27 mouse cellular contexts compared by ENCODE assay signal in genomic region chr6:134555178-134555577, GRCm38 (mm10). TPM values are rescaled to one million over a fixed set of nuclear protein-coding genes. Genes with fewer than 3 reads are reported as not detected.
DNase-seq lines count a peak whose midpoint lies in the region; ATAC-seq and TF ChIP-seq lines count a peak whose summit lies in the region.
"Had no signal": no experiment of that assay in that cellular context is flagged by ENCODE, and none has a peak within 500 bp of the region (broad histone marks: within the 10 kb centered on the region; RNA-seq: fewer than 3 reads in every experiment).

No protein-coding gene starts in this region.

- H3K9me3 ChIP-seq in liver, postnatal 0 days (ENCODE audit: low read length), result no peaks in the 10 kb centered on the region
- no peaks in the 10 kb centered on the region for H3K9me3 ChIP-seq in liver, embryonic 12.5 days (replicated peaks)
- H3K9me3 ChIP-seq in MEL (replicated peaks; ENCODE audit: insufficient read depth, low read length), result no peaks in the 10 kb centered on the region
- H3K9me3 ChIP-seq: embryonic facial prominence, embryonic 12.5 days; embryonic facial prominence, embryonic 15.5 days; forebrain, embryonic 15.5 days; heart, embryonic 10.5 days; heart, embryonic 13.5 days had no signal

- H3K79me2 ChIP-seq in MEL (ENCODE audit: control insufficient read depth, insufficient read depth, low read length, poor library complexity), result peaks cover 43% of the 10 kb centered on the region

- TF ChIP-seq POLR2A in kidney, adult 2 months (IDR thresholded peaks at IDR 0.05; ENCODE audit: low read depth, low read length), result no peak
- no peak for TF ChIP-seq POLR2A in MEL (IDR thresholded peaks at IDR 0.05; ENCODE audit: control insufficient read depth in 1 of 2, insufficient read depth in 1 of 2, low read depth in 1 of 2, low read length in 2 of 2, poor library complexity in 1 of 2)
- TF ChIP-seq POLR2A in brain, embryonic 14.5 days (IDR thresholded peaks at IDR 0.05; ENCODE audit: borderline replicate concordance, extremely low read depth, insufficient read depth, insufficient read length, poor library complexity, severe bottlenecking), result no peak

- TF ChIP-seq RAD21 in MEL (IDR thresholded peaks at IDR 0.05; ENCODE audit: low read depth, low read length), result no peak

- DNase-seq in kidney, adult 2 months, result peak; percentile 65
- no peak for DNase-seq in kidney, postnatal 14 days
- DNase-seq in liver, postnatal 0 days, result no peak
- no peak for DNase-seq in MEL (ENCODE audit: low read depth, low spot score)
- peak; percentile 33 for DNase-seq in brain, embryonic 14.5 days (ENCODE audit: low read depth)
- DNase-seq: adrenal gland, adult 8-10 months; adrenal gland, postnatal 25 days; B cell, adult 2 months; cerebellum, adult 11 months; cerebellum, adult 2 months; cerebellum, adult 9-11 months; cerebellum, postnatal 25 days; gastrocnemius, postnatal 10 days; gastrocnemius, postnatal 36 days; heart, adult 2 months; heart, postnatal 14 days; heart, postnatal 4 days had no signal

- no peaks in the 10 kb centered on the region for H3K36me3 ChIP-seq in kidney, adult 2 months (ENCODE audit: control insufficient read depth, insufficient read depth, low read length)
- no peaks in the 10 kb centered on the region for H3K36me3 ChIP-seq in liver, postnatal 0 days (replicated peaks; ENCODE audit: insufficient read depth, low read length)
- no peaks in the 10 kb centered on the region for H3K36me3 ChIP-seq in liver, embryonic 12.5 days
- H3K36me3 ChIP-seq in MEL (ENCODE audit: control insufficient read depth in 1 of 2, insufficient read depth in 2 of 2, low read length in 2 of 2), result peaks cover 0 to 14% of the 10 kb centered on the region in 2 experiments; a peak in 2 of 4 replicates
- H3K36me3 ChIP-seq: embryonic facial prominence, embryonic 12.5 days; embryonic facial prominence, embryonic 15.5 days; forebrain, embryonic 15.5 days; heart, embryonic 10.5 days; heart, embryonic 13.5 days had no signal

- H3K4me1 ChIP-seq in kidney, adult 2 months (ENCODE audit: control insufficient read depth, insufficient read depth, low read length), result peaks cover 26% of the 10 kb centered on the region
- H3K4me1 ChIP-seq in liver, postnatal 0 days (ENCODE audit: insufficient read depth), result peaks cover 25% of the 10 kb centered on the region
- peaks cover 35% of the 10 kb centered on the region for H3K4me1 ChIP-seq in liver, embryonic 12.5 days
- peaks cover 8 to 16% of the 10 kb centered on the region in 2 experiments; a peak in 3 of 4 replicates for H3K4me1 ChIP-seq in MEL (ENCODE audit: control insufficient read depth in 1 of 2, insufficient read depth in 2 of 2, low read length in 2 of 2)

- no peak for ATAC-seq in liver, postnatal 0 days
- ATAC-seq in liver, embryonic 12.5 days, result no peak
- no peak for ATAC-seq in inflammation-experienced regulatory T-cells, adult 6 months
- ATAC-seq: activated CD4-positive, CD25-positive, alpha-beta regulatory T cell, adult 4 months; forebrain, embryonic 15.5 days; hindbrain, postnatal 0 days had no signal

- no peak overlapping the region for H3K4me3 ChIP-seq in kidney, adult 2 months (ENCODE audit: insufficient read depth, low read depth, low read length)
- H3K4me3 ChIP-seq in liver, postnatal 0 days (ENCODE audit: low read depth, low read length), result no peak overlapping the region
- H3K4me3 ChIP-seq in liver, embryonic 12.5 days, result no peak overlapping the region
- H3K4me3 ChIP-seq in MEL (ENCODE audit: control insufficient read depth in 1 of 2, insufficient read depth in 1 of 2, low read depth in 2 of 2, low read length in 2 of 2), result no peak overlapping the region
- H3K4me3 ChIP-seq: embryonic facial prominence, embryonic 12.5 days; embryonic facial prominence, embryonic 15.5 days; forebrain, embryonic 15.5 days; heart, adult 2 months; heart, embryonic 10.5 days; heart, embryonic 13.5 days had no signal

- no peaks in the 10 kb centered on the region for H3K27me3 ChIP-seq in kidney, adult 2 months (replicated peaks; ENCODE audit: control insufficient read depth, insufficient read depth, low read length)
- no peaks in the 10 kb centered on the region for H3K27me3 ChIP-seq in liver, postnatal 0 days (ENCODE audit: insufficient read depth, low read length)
- H3K27me3 ChIP-seq in liver, embryonic 12.5 days (replicated peaks), result no peaks in the 10 kb centered on the region
- no peaks in the 10 kb centered on the region for H3K27me3 ChIP-seq in MEL (ENCODE audit: control insufficient read depth in 1 of 2, insufficient read depth in 2 of 2, low read length in 2 of 2)
- H3K27me3 ChIP-seq: embryonic facial prominence, embryonic 12.5 days; embryonic facial prominence, embryonic 15.5 days; forebrain, embryonic 15.5 days; heart, embryonic 13.5 days had no signal

- 31% methylated on average over 3 of the region's 3 CpGs for whole genome bisulfite sequencing in kidney, adult 2 months
- WGBS in liver, postnatal 0 days (ENCODE audit: insufficient replicate concordance), result 70% methylated on average over 3 of the region's 3 CpGs
- WGBS in liver, embryonic 12.5 days (ENCODE audit: insufficient replicate concordance), result 78% methylated on average over 3 of the region's 3 CpGs

- H3K4me2 ChIP-seq in liver, postnatal 0 days (ENCODE audit: low read depth, low read length), result no peak overlapping the region
- no peak overlapping the region for H3K4me2 ChIP-seq in liver, embryonic 12.5 days
- H3K4me2 ChIP-seq: embryonic facial prominence, embryonic 12.5 days; embryonic facial prominence, embryonic 15.5 days; forebrain, embryonic 15.5 days; heart, embryonic 13.5 days; hindbrain, embryonic 14.5 days had no signal

- no peak for TF ChIP-seq CTCF in kidney, adult 2 months (conservative IDR thresholded peaks at IDR 0.05; ENCODE audit: insufficient read depth, insufficient read length, low read depth, low read length)
- TF ChIP-seq CTCF in liver, postnatal 0 days (IDR thresholded peaks at IDR 0.05; ENCODE audit: low read depth), result no peak
- TF ChIP-seq CTCF in MEL (IDR thresholded peaks at IDR 0.05 in 2 of 3, conservative IDR thresholded peaks at IDR 0.05 in 1 of 3; ENCODE audit: control insufficient read depth in 1 of 3, insufficient read depth in 1 of 3, low read depth in 2 of 3, low read length in 3 of 3, poor library complexity in 1 of 3, severe bottlenecking in 1 of 3), result no peak
- TF ChIP-seq CTCF in brain, embryonic 14.5 days (IDR thresholded peaks at IDR 0.05; ENCODE audit: borderline replicate concordance, extremely low read depth, insufficient read depth, insufficient read length), result no peak

- TF ChIP-seq EP300 in liver, postnatal 0 days (IDR thresholded peaks at IDR 0.05; ENCODE audit: low read depth), result no peak
- TF ChIP-seq EP300 in MEL (IDR thresholded peaks at IDR 0.05; ENCODE audit: low read depth in 1 of 2, low read length in 2 of 2), result no peak

- no peak overlapping the region for H3K27ac ChIP-seq in kidney, adult 2 months (ENCODE audit: insufficient read depth, low read depth, low read length)
- peak overlapping the region; percentile 9; the same call in 1 of the 2 replicates for H3K27ac ChIP-seq in liver, postnatal 0 days (ENCODE audit: low read depth)
- no peak overlapping the region for H3K27ac ChIP-seq in liver, embryonic 12.5 days
- no peak overlapping the region for H3K27ac ChIP-seq in MEL (ENCODE audit: control insufficient read depth, low read depth, low read length)
- H3K27ac ChIP-seq: embryonic facial prominence, embryonic 12.5 days; embryonic facial prominence, embryonic 15.5 days; forebrain, embryonic 15.5 days; heart, adult 2 months; heart, embryonic 10.5 days; heart, embryonic 13.5 days; hindbrain, embryonic 14.5 days; hindbrain, postnatal 0 days had no signal

- no peak overlapping the region for H3K9ac ChIP-seq in liver, postnatal 0 days (replicated peaks)
- no peak overlapping the region for H3K9ac ChIP-seq in liver, embryonic 12.5 days
- H3K9ac ChIP-seq in MEL (ENCODE audit: control insufficient read depth, low read depth, low read length, poor library complexity, severe bottlenecking), result no peak overlapping the region
- H3K9ac ChIP-seq: embryonic facial prominence, embryonic 12.5 days; embryonic facial prominence, embryonic 15.5 days; forebrain, embryonic 15.5 days; heart, embryonic 13.5 days; hindbrain, embryonic 14.5 days had no signal

TF ChIP-seq in MEL, 35 proteins besides CTCF, POLR2A, EP300 and RAD21:
- TF ChIP-seq JUND (IDR thresholded peaks at IDR 0.05; ENCODE audit: low read depth, low read length), result 0 out of 2 replicates have a peak, but pooled peaks have one; percentile 17
- no peak for TF ChIP-seq RCOR1 (IDR thresholded peaks at IDR 0.05; ENCODE audit: low read depth, low read length)
TF ChIP-seq in MEL: peak in this region for 1.

RNA-seq across cellular contexts. Expression of gene Lrp6, which starts 11.6 kb away (rescaled TPM):
- 39.6 and 46.0 TPM in 2 replicates for polyA plus RNA-seq in kidney, adult 2 months (2012; rRNA removed)
- 10.1 and 10.7 TPM in 2 replicates for polyA plus RNA-seq in liver, postnatal 0 days (2015; fragmentation: Nextera tagmentation; extraction: Ambion mirVana)
- 12.6 and 13.1 TPM in 2 replicates for polyA plus RNA-seq in liver, embryonic 12.5 days (2016; fragmentation: Nextera tagmentation; extraction: Ambion mirVana)
- 13.1 and 13.4 TPM in 2 replicates for total RNA-seq in MEL (2012; rRNA removed)
- polyA plus RNA-seq in MEL (2012; ENCODE audit: insufficient read depth in 1 of 2, insufficient read length in 2 of 2, low read depth in 1 of 2, low replicate concordance in 2 of 2, missing spikeins in 1 of 2), result 10 to 100 TPM; 17.2 to 25.7 TPM
- 27.4 and 31.5 TPM in 2 replicates for polyA plus RNA-seq in brain, embryonic 14.5 days (2012; rRNA removed)
- polyA plus RNA-seq in inflammation-experienced regulatory T-cells, adult 6 months (2017; shearing (Covaris generic)), result 10 to 100 TPM in 2 of 3 experiments, 1 to 10 TPM in 1; 3.5 to 14.2 (median 10.1) TPM

Comparison
In these comparisons a context has a peak if more than half of its experiments do, and no peak if none do; other contexts are left out.
1. DNase-seq: peak in kidney, adult 2 months (single experiment) and brain, embryonic 14.5 days (single experiment); none in kidney, postnatal 14 days (single experiment), liver, postnatal 0 days (single experiment) and MEL (single experiment).